Mouse (Mus musculus) bone marrow macrophage, adult 2 months (primary cell): ENCODE data around the gene Best1.

ENCODE experiments used
- CTCF ChIP-seq: IDR thresholded peaks from 2 replicates; pipeline ENCODE4 v1.5.1; 2012; ENCODE audit warnings: low read depth, mild to moderate bottlenecking, low read length, moderate library complexity
- POLR2A ChIP-seq: IDR thresholded peaks from 2 replicates; pipeline ENCODE4 v1.6.1; 2012; ENCODE audit warnings: mild to moderate bottlenecking, low read depth, low read length, borderline replicate concordance

DNA sequence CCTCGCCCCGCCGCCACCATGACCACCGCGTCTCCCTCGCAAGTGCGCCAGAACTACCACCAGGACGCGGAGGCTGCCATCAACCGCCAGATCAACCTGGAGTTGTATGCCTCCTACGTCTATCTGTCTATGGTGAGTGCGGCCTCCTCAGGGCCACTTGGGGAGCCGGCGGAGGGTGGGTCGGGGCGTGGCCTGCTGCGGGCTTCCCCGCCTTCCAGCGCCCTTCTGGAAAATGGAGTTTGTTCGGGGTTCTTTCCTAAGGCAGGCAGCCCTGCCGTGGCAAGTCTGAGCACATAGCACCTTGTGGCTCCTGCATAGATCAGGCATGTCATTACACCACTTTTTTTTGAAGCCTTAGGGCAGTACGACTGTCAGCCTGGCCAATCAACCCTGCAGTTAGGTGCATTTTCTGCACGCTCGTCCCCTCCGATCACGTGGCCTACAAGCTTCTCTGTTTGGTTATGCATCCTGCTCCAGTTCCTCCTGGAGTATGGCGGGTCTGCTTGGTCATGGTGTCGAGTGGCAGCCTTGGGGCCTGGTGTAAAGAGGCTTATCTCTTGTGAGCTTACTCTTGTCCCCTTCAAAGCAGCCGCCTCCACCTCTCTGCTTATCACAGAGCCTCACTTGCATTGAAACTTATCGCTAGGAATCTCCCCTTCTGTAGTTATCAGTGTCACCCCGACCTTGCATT is 18.4 kb downstream of the Best1 start:
- no peak for TF ChIP-seq CTCF
- no peak for TF ChIP-seq POLR2A
